Mouse (Mus musculus) neural tube, embryonic 13.5 days (tissue): ENCODE results near the gene Arl9. TPM values are rescaled to one million over a fixed set of nuclear protein-coding genes. Genes with fewer than 3 reads are reported as not detected.

ENCODE experiments used
- ATAC-seq: fragments of 200-750 bp; cut with Nextera tagmentation; 2 replicates; pipeline ENCODE4 v1.8.0; 2017; ENCODE audit warnings: low read depth, mild to moderate bottlenecking, moderate TSS enrichment, moderate library complexity
- H3K27ac ChIP-seq: fragments of 300-500 bp; sonication (generic); replicated peaks from 2 replicates; pipeline ENCODE4 v1.5.1; 2015; ENCODE audit warnings: moderate library complexity, mild to moderate bottlenecking, inconsistent platforms
- H3K27me3 ChIP-seq: fragments of 300-500 bp; sonication (generic); 2 replicates; pipeline ENCODE4 v1.6.1; 2015; ENCODE audit warnings: mild to moderate bottlenecking, inconsistent platforms
- H3K36me3 ChIP-seq: fragments of 300-500 bp; sonication (generic); 2 replicates; pipeline ENCODE4 v1.6.1; 2015; ENCODE audit warnings: mild to moderate bottlenecking, inconsistent platforms
- H3K4me1 ChIP-seq: fragments of 300-500 bp; sonication (generic); replicated peaks from 2 replicates; pipeline ENCODE4 v1.6.1; 2015; ENCODE audit warnings: inconsistent platforms
- H3K4me2 ChIP-seq: fragments of 300-500 bp; sonication (generic); 2 replicates; pipeline ENCODE4 v1.6.1; 2015; ENCODE audit warnings: inconsistent platforms, mild to moderate bottlenecking, moderate library complexity
- H3K4me3 ChIP-seq: fragments of 300-500 bp; sonication (generic); 2 replicates; pipeline ENCODE4 v1.5.1; 2015; ENCODE audit warnings: mild to moderate bottlenecking, inconsistent platforms
- H3K9ac ChIP-seq: fragments of 300-500 bp; sonication (generic); 2 replicates; pipeline ENCODE4 v1.6.1; 2015; ENCODE audit warnings: moderate library complexity, mild to moderate bottlenecking, inconsistent platforms
- H3K9me3 ChIP-seq: fragments of 300-500 bp; sonication (generic); 2 replicates; pipeline ENCODE4 v1.6.1; 2016; ENCODE audit warnings: inconsistent platforms
- WGBS: fragments of 180-500 bp; shearing (Covaris S2); methylation state at CpG from one replicate; pipeline ENCODE4 v1.1.7; 2015; 5-methylcytosine and 5-hydroxymethylcytosine counted together
- polyA plus RNA-seq: library from polyadenylated mRNA; unstranded; fragments of >200 nt; fragmentation: Nextera tagmentation; extraction: Ambion mirVana; gene quantifications from 2 replicates; pipeline ENCODE4 v1.2.1, GENCODE M21; 2015

The Arl9 gene
- polyA plus RNA-seq, 1 experiment from 2014 or later: not detected

DNA sequence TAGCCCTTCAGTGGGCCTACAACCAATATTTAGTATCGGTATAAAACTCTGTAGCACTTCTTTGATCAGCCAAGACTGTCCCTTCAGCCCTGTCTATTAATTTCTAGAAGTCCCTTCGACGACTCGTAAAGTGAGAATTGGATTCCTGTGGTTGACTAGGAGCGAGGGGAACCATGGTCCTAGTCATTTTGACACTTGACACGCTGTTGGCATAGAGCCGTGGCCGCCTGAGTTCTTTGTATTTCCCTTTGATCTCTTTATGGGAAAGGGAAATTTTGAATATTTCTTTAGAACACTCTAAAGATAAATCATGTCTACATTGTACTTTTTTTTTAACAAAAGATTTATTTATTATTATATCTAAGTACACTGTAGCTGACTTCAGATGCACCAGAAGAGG lies 28.1 kb upstream of the Arl9 start:
- Histone ChIP-seq H3K27ac (no peak overlapping the region), H3K4me3 (peak overlapping the region; percentile 70), H3K27me3 (no peaks in the 10 kb centered on the region), H3K4me1 (peaks cover 24% of the 10 kb centered on the region), H3K4me2 (peak overlapping the region; percentile 94), H3K9me3 (no peaks in the 10 kb centered on the region), H3K36me3 (peaks cover 41% of the 10 kb centered on the region), H3K9ac (no peak overlapping the region; the same call in 1 of the 2 replicates)
- WGBS: 90% methylated on average over 8 of the region's 8 CpGs
- ATAC-seq: no peak

DNA sequence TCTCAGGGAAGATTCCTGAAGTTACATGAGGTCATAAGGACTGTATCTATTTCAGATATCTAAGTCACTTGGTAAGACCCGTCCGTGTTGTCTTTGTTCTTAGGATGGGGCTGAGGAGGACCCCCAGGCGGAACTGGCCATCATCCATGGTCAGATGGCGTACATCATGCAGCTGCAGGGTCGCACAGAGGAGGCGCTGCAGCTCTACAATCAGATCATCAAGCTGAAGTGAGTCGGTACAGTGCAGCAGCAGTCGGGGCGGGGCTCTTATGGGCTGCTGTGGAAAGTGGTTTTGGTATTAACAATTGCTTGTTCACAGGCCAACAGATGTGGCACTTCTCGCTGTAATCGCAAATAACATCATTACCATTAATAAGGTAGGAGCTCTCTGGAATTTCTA lies 19.8 kb upstream of the Arl9 start:
- no peak overlapping the region for H3K4me3 ChIP-seq
- no peak overlapping the region for H3K9ac ChIP-seq
- H3K4me2 ChIP-seq: no peak overlapping the region
- peaks cover 80% of the 10 kb centered on the region for H3K36me3 ChIP-seq
- H3K4me1 ChIP-seq: no peaks in the 10 kb centered on the region
- H3K27me3 ChIP-seq: no peaks in the 10 kb centered on the region
- WGBS: 91% methylated on average over 11 of the region's 11 CpGs
- no peaks in the 10 kb centered on the region for H3K9me3 ChIP-seq
- H3K27ac ChIP-seq: no peak overlapping the region
- no peak for ATAC-seq

DNA sequence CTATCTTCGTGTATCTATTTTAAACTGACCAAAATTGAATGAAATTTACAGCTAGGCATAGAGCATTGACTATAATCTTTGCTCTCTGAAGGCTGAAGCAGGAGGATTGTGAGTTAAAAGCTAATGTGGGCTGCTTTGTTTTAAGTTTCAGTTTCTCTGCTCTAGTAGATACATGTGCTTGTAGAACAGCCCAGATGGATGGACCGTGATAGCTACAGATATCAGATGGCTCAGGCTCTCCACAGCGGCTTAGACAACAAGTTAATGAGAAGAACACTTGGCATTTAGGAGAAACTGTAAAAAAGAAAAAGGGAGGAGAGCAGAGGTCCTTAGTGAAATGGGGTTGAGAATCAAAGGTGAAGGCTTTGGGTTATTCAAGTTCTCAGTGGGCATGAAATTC lies 13.1 kb upstream of the Arl9 start:
- H3K9me3 ChIP-seq: no peaks in the 10 kb centered on the region
- H3K27me3 ChIP-seq: no peaks in the 10 kb centered on the region
- no peak overlapping the region for H3K4me2 ChIP-seq
- no peak overlapping the region for H3K9ac ChIP-seq
- peaks cover 86% of the 10 kb centered on the region for H3K36me3 ChIP-seq
- no peak overlapping the region for H3K4me3 ChIP-seq
- H3K27ac ChIP-seq: no peak overlapping the region
- H3K4me1 ChIP-seq: no peaks in the 10 kb centered on the region
- ATAC-seq: no peak
- WGBS: 96% methylated on average over 3 of the region's 3 CpGs

DNA sequence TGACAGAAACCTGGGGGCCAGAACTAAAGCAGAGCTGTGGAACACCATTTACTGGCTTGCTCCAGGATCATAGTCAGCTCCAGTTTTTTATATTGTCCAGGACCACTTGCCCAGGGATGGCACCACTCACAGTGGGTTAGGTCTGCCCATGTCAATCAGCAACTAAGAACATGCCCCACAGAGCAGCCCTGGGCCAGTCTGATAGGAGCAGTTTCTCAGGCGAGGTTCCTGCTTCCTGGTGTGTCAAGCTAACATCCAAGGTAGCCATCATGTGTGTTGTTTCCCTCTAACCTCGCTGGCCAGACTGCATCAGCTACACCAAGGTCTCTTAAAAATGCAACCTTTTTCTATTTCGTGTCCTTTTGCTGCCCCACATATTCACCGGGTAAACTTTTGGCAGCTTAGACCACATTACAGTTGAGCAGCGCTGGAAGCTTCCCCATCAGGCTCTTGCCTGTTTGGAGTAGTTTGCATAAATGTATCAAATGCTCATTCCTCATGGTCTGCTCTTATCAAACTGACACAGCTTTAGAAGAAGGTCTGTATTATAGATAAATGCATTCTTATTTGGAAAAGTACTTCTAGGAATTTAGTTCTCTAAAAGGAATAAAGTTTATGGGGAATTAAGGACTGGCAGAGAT lies 10.6 kb upstream of the Arl9 start:
- no peak for ATAC-seq
- Histone ChIP-seq H3K36me3 (peaks cover 89% of the 10 kb centered on the region), H3K4me2 (no peak overlapping the region), H3K27ac (no peak overlapping the region), H3K9ac (no peak overlapping the region), H3K27me3 (no peaks in the 10 kb centered on the region), H3K9me3 (no peaks in the 10 kb centered on the region), H3K4me3 (no peak overlapping the region), H3K4me1 (no peaks in the 10 kb centered on the region)
- 92% methylated on average over 5 of the region's 5 CpGs for WGBS

DNA sequence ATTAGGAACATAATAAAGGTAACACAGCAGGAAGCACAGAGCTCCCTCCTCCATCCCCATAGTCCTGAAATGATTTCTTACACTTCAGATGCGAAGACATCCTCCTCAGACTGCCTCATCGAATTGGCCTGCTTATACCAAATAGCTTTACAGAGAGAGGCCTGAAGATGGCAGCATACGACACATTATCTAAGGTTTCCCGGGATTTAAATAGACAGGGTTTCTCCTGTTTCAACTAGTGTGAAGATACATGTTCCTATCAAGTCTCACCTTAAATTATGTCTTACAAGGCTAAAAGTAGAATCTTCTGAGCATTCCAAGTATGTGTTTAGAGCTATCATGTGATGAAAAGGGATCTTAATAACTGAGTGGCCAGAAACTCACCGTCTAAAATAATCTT lies 5.4 kb upstream of the Arl9 start:
- Histone ChIP-seq H3K4me1 (no peaks in the 10 kb centered on the region), H3K36me3 (peaks cover 72% of the 10 kb centered on the region), H3K27me3 (no peaks in the 10 kb centered on the region), H3K4me2 (no peak overlapping the region), H3K27ac (no peak overlapping the region), H3K4me3 (no peak overlapping the region), H3K9me3 (no peaks in the 10 kb centered on the region), H3K9ac (no peak overlapping the region)
- WGBS: 50% methylated on average over 5 of the region's 5 CpGs
- ATAC-seq: peak; percentile 36; the same call in 1 of the 2 replicates

DNA sequence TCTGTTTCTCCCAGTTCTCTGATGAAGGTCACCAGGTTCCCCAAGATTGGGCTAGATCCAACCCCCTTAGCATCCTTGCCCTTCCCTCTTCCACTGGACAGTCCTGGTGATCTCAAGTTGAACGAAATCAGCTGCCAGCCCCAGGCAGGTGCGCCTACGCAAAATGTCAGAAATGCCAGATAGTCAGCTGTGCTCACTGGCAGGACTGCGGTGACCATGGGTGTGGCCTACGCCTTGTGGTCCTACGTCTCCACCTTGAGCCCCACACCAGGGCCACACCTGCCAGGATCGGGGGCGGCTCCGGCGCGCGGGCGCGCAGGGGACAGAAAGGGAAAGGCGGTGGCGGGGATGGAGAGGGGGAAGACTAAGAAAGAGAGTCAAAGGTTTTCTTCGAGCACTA lies 2.7 kb upstream of the Arl9 start:
- WGBS: 91% methylated on average over 17 of the region's 17 CpGs
- Histone ChIP-seq H3K4me3 (no peak overlapping the region), H3K27ac (no peak overlapping the region), H3K4me1 (no peaks in the 10 kb centered on the region), H3K9ac (no peak overlapping the region), H3K9me3 (no peaks in the 10 kb centered on the region), H3K27me3 (no peaks in the 10 kb centered on the region), H3K4me2 (no peak overlapping the region), H3K36me3 (peaks cover 45% of the 10 kb centered on the region)
- ATAC-seq: no peak

DNA sequence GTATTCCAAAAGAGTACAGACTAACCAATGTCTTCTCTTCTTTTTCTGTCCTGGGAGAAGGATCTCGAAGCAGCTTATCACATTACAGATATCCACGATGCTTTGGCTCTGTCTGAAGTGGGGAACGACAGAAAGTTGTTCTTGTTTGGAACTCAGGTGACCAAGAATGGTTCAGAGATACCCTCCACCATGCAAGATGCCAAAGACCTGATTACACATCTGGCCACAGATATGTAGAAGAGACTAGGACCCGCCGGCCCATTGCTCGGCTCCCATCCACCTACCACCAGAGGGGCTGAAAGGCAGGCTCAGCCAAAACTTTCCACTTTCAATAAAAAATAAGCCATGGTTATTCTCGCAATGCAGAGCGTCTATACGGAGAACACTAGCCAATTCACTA lies 6.5 kb downstream of the Arl9 start:
- Histone ChIP-seq H3K4me2 (no peak overlapping the region), H3K4me3 (no peak overlapping the region), H3K9ac (no peak overlapping the region), H3K27ac (no peak overlapping the region), H3K27me3 (no peaks in the 10 kb centered on the region), H3K4me1 (no peaks in the 10 kb centered on the region), H3K36me3 (no peaks in the 10 kb centered on the region), H3K9me3 (no peaks in the 10 kb centered on the region)
- no peak for ATAC-seq
- WGBS: 90% methylated on average over 9 of the region's 9 CpGs

DNA sequence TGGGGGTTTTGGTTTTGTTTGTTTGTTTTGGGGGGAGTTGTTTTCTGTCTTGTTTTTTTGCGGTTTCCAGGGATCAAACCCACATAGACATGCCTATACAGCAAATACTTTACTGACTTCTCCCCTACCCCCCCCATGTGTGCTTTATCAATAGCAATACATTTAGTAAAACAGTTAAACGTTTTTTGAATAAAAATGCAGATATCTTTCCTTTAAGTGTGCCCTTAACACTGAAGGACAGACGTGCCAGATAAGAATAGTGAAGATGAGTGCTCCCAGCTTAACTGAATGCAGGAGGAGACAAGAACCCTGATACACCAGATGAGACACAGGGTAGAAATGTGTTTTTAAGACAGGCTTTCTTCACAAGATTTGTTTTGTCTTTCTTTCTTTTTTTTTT lies 7.2 kb downstream of the Arl9 start:
- Histone ChIP-seq H3K4me1 (no peaks in the 10 kb centered on the region), H3K4me3 (no peak overlapping the region), H3K36me3 (no peaks in the 10 kb centered on the region), H3K9ac (no peak overlapping the region), H3K9me3 (no peaks in the 10 kb centered on the region), H3K27ac (no peak overlapping the region), H3K4me2 (no peak overlapping the region), H3K27me3 (no peaks in the 10 kb centered on the region)
- no peak for ATAC-seq
- 65% methylated on average over 3 of the region's 3 CpGs for whole genome bisulfite sequencing

DNA sequence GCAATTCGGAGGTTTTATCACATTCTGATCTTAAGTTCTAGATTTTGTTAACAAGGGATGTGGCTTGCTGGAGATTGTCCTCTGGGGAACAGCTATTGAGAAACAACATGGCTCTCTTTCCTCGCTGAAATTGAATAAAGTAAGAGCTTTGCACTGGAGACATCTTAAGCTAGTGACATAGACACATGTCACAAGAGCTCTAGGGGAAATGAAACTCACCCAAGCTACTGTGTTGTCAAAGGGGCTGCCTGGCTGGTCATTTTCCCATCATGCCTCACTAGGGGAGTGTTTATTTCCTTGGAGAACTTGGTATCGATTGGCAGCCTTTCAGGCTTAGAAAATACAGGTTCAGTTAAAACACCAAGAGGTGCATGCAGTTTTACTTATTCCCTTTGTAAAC lies 9.3 kb downstream of the Arl9 start:
- Histone ChIP-seq H3K4me2 (no peak overlapping the region), H3K36me3 (no peaks in the 10 kb centered on the region), H3K27ac (no peak overlapping the region), H3K9ac (no peak overlapping the region), H3K4me3 (no peak overlapping the region), H3K4me1 (no peaks in the 10 kb centered on the region; the same call in 1 of the 2 replicates), H3K27me3 (0 out of 2 replicates have a peak, but pooled peaks cover 3% of the 10 kb centered on the region), H3K9me3 (no peaks in the 10 kb centered on the region)
- 82% methylated on average over 3 of the region's 3 CpGs for WGBS
- ATAC-seq: no peak

DNA sequence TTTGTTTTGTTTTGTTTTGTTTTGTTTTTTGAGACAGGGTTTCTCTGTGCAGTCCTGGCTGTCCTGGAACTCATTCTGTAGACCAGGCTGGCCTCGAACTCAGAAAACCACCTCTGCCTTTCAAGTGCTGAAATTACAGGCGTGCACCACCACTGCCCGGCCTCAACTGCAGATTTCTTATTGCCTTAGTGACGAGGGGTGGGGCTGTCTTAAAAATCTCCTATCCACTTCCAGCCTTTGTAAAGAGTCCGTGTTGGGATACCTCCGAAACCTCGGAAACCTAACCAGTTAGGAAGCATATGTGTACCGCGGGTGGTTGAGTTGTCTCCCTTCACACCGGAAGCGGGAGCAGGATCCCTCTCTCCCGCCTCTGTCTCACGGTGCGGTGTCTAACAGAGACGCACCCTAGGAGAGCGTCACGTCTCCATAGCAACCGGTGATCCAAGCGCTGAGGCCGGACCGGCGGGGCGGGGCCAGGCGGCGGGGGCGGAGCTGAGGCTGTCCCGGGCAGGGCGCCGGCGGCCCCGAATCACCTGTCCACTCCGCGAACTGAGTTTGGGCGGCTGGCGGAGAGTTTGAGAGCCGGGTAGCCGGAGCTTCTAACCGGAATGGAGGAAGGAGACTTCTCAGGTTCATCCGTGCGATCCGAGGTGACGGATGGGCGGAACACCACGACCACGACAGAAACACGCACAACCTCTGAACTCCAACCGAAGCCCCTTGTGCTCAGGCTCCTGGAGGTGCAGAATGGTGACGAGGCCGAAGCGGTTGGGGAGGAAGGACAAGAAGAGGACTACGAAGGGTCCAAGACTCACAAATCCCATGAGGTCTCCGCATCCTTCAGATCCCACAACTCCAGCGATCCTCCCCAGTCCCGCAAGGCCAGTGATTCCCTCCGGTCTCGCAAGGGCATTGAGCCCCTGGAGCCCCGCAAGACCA lies 12.0 kb downstream of the Arl9 start, which contains the start of gene Thegl:
Gene Thegl (plus strand): TSS at position 480 of the 939 bp plus-strand sequence.
- no peak within 1 kb of the TSS for H3K27ac ChIP-seq
- H3K9me3 ChIP-seq: no peaks in the 10 kb centered on the region
- peak within 1 kb of the TSS; percentile 63 for H3K9ac ChIP-seq
- no peaks in the 10 kb centered on the region; the same call in 1 of the 2 replicates for H3K4me1 ChIP-seq
- 0 out of 2 replicates have a peak, but pooled peaks cover 3% of the 10 kb centered on the region for H3K27me3 ChIP-seq
- ATAC-seq: peak; percentile 99
- whole genome bisulfite sequencing: 13% methylated on average over 57 of the region's 57 CpGs
- peak within 1 kb of the TSS; percentile 82 for H3K4me2 ChIP-seq
- H3K4me3 ChIP-seq: peak within 1 kb of the TSS; percentile 59
- no peaks in the 10 kb centered on the region for H3K36me3 ChIP-seq

DNA sequence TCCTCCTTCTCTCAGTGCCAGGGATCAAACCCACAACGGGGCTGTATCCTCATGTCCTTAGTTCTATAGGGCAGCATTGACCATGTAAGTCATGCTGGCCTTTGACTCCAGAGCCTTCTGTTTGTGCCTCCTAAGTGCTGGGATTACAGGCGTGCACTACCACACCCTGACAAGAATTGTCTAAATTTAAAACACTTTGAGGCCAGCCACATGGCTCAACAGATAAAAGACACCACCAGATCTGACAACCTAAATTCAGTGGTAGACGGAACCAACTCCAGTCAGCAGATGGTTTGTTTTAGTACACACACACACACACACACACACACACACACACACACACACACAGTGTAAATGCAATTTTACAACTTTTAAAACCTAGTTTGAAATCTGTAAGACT lies 24.2 kb downstream of the Arl9 start:
- H3K4me1 ChIP-seq: no peaks in the 10 kb centered on the region
- no peaks in the 10 kb centered on the region for H3K36me3 ChIP-seq
- H3K27me3 ChIP-seq: no peaks in the 10 kb centered on the region
- no peaks in the 10 kb centered on the region for H3K9me3 ChIP-seq
- no peak overlapping the region for H3K27ac ChIP-seq
- H3K4me2 ChIP-seq: no peak overlapping the region
- no peak for ATAC-seq
- no peak overlapping the region for H3K4me3 ChIP-seq
- 83% methylated on average over 3 of the region's 3 CpGs for WGBS
- no peak overlapping the region for H3K9ac ChIP-seq

DNA sequence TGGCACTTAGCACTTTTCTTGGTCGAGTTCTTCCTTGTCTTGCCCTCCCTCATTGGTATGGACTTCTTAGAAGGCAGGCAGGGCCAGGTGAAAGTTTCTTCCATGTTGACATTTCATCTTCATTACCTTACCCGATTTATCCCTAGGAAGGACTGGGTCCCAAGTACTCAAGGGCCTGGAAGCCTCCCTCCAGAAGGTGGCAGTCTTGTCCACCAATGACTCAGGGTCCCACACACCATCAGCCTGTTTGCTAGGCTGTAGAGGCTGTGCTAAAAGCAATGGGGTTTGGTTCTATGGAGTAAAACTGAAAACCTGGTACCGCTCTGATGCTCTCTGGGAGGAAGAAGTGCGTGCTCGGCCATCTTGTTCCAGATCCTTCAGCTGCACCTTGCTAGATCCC lies 25.9 kb downstream of the Arl9 start:
- WGBS: 81% methylated on average over 5 of the region's 5 CpGs
- Histone ChIP-seq H3K4me2 (no peak overlapping the region), H3K4me1 (no peaks in the 10 kb centered on the region), H3K27ac (no peak overlapping the region), H3K27me3 (no peaks in the 10 kb centered on the region), H3K9ac (no peak overlapping the region), H3K4me3 (no peak overlapping the region), H3K36me3 (no peaks in the 10 kb centered on the region), H3K9me3 (no peaks in the 10 kb centered on the region)
- no peak for ATAC-seq
